Mouse (Mus musculus): Measurements from ENCODE around the gene Slc25a11. TPM values are rescaled to one million over a fixed set of nuclear protein-coding genes. Genes with fewer than 3 reads are reported as not detected.

Gene Slc25a11
- polyA plus RNA-seq, 1 experiment = 136 TPM

DNA sequence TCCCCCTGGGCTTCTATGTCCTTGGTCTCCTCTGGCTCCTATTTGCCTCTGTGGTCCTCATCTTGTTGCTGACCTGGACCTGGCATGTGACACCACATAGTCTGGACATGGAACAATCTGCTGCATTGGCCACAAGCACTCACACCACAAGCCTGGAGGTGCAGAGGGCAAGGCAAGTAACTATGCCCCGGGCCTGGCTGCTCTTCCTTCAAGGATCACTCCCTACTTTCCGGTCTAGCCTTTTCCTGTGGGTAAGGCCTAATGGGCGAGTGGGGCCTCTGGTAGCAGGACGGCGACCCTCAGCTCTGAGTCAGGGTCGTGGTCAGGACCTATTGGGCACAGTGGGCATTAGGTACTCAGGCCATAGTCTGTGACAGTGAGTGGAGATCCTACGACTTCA is 6.0 kb downstream of the Slc25a11 start:
- Histone ChIP-seq H3K27me3 (ENCODE audit: control insufficient read depth, insufficient read depth, insufficient read length) (no peaks in the 10 kb centered on the region), H3ac (ENCODE audit: control insufficient read depth, insufficient read length, low read depth) (no peak overlapping the region), H3K79me2 (ENCODE audit: control insufficient read depth, insufficient read depth) (peaks cover 21% of the 10 kb centered on the region), H3K36me3 (ENCODE audit: control insufficient read depth, insufficient read depth) (peaks cover 23% of the 10 kb centered on the region), H3K4me3 (ENCODE audit: insufficient read depth, poor library complexity, severe bottlenecking) (no peak overlapping the region), H3K79me3 (ENCODE audit: low read depth) (peaks cover 8% of the 10 kb centered on the region)
- TF ChIP-seq MAX (IDR thresholded peaks at IDR 0.05) (no peak), MYOD1 (IDR thresholded peaks at IDR 0.05; ENCODE audit: control insufficient read depth, insufficient read length, low read depth) (no peak)

GRCm38 (mm10) chr11:70639976-70640375 is 7.3 kb downstream of the Slc25a11 start:
- Histone ChIP-seq H3K4me3 (ENCODE audit: insufficient read depth, poor library complexity, severe bottlenecking) (no peak overlapping the region), H3ac (ENCODE audit: control insufficient read depth, insufficient read length, low read depth) (no peak overlapping the region), H3K79me3 (ENCODE audit: low read depth) (no peaks in the 10 kb centered on the region), H3K36me3 (ENCODE audit: control insufficient read depth, insufficient read depth) (peaks cover 18% of the 10 kb centered on the region), H3K27me3 (ENCODE audit: control insufficient read depth, insufficient read depth, insufficient read length) (no peaks in the 10 kb centered on the region), H3K79me2 (ENCODE audit: control insufficient read depth, insufficient read depth) (peaks cover 8% of the 10 kb centered on the region)
- no peak for TF ChIP-seq MYOG (IDR thresholded peaks at IDR 0.05; ENCODE audit: control insufficient read depth, extremely low read depth, insufficient read length)
- TF ChIP-seq USF1 (IDR thresholded peaks at IDR 0.05; ENCODE audit: low read depth) = no peak
- TF ChIP-seq MYOD1 (IDR thresholded peaks at IDR 0.05; ENCODE audit: control insufficient read depth, insufficient read length, low read depth) = no peak
- TF ChIP-seq CTCF (IDR thresholded peaks at IDR 0.05; ENCODE audit: control insufficient read depth, insufficient read depth, insufficient read length) = no peak
- no peak for TF ChIP-seq CEBPB (IDR thresholded peaks at IDR 0.05; ENCODE audit: low read depth)
- TF ChIP-seq MAX (IDR thresholded peaks at IDR 0.05) = no peak

DNA sequence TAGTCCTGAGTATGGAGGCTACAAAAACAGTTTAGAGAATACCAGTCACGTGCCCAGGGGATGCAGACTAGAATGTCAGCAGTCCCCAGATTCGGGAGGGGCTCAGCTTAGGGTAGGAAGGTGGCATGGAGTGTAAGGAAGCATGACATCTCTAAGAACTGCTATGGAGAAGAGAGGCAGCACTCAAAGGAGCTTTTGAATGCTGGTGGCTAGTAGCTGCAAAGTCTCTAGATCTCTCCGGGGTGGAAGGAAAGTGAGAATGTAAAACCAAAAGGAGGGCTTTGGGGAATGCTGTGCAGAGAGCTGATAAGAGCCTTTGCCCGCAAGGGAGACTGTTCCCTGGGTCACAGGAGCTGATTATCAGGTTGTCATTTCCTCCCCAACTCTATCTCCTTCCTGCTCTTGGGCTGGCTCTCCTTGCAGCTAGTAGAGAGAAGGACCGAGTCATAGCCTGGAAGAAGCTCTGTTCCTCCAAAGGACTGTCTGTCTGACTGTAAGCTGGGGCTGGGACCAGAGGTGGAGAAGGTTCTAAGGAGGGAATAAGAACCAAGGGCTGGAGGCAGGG is 8.5 kb downstream of the Slc25a11 start, which contains the start of gene Gp1ba:
Gene Gp1ba (plus strand): TSS at position 409 of the 565 bp plus-strand sequence.
- H3K36me3 ChIP-seq (ENCODE audit: control insufficient read depth, insufficient read depth) = peaks cover 7% of the 10 kb centered on the region
- H3K79me2 ChIP-seq (ENCODE audit: control insufficient read depth, insufficient read depth) = no peaks in the 10 kb centered on the region
- TF ChIP-seq CTCF (IDR thresholded peaks at IDR 0.05; ENCODE audit: control insufficient read depth, insufficient read depth, insufficient read length) (no peak), USF1 (IDR thresholded peaks at IDR 0.05; ENCODE audit: low read depth) (peak; percentile 29)
- H3K27me3 ChIP-seq (ENCODE audit: control insufficient read depth, insufficient read depth, insufficient read length) = no peaks in the 10 kb centered on the region
- no peaks in the 10 kb centered on the region for H3K79me3 ChIP-seq (ENCODE audit: low read depth)
- no peak within 1 kb of the TSS for H3ac ChIP-seq (ENCODE audit: control insufficient read depth, insufficient read length, low read depth)
- H3K4me3 ChIP-seq (ENCODE audit: insufficient read depth, poor library complexity, severe bottlenecking) = no peak within 1 kb of the TSS

- Histone ChIP-seq H3K79me3 (ENCODE audit: low read depth) (no peaks in the 10 kb centered on the region), H3K36me3 (ENCODE audit: control insufficient read depth, insufficient read depth) (peaks cover 2% of the 10 kb centered on the region), H3ac (ENCODE audit: control insufficient read depth, insufficient read length, low read depth) (no peak overlapping the region), H3K4me3 (ENCODE audit: insufficient read depth, poor library complexity, severe bottlenecking) (no peak overlapping the region), H3K27me3 (ENCODE audit: control insufficient read depth, insufficient read depth, insufficient read length) (no peaks in the 10 kb centered on the region), H3K79me2 (ENCODE audit: control insufficient read depth, insufficient read depth) (no peaks in the 10 kb centered on the region)
- TF ChIP-seq FOSL1 (IDR thresholded peaks at IDR 0.05; ENCODE audit: insufficient read depth, low read length, poor library complexity, severe bottlenecking) = no peak
Observed at GRCm38 (mm10) chr11:70638293-70638692, 9.0 kb downstream of the Slc25a11 start.

GRCm38 (mm10) chr11:70637764-70638163 is 9.5 kb downstream of the Slc25a11 start:
- H3K36me3 ChIP-seq (ENCODE audit: control insufficient read depth, insufficient read depth) = no peaks in the 10 kb centered on the region
- TF ChIP-seq CEBPB (IDR thresholded peaks at IDR 0.05; ENCODE audit: low read depth) (no peak), MAX (IDR thresholded peaks at IDR 0.05) (no peak), CTCF (IDR thresholded peaks at IDR 0.05; ENCODE audit: control insufficient read depth, insufficient read depth, insufficient read length) (no peak), FOSL1 (IDR thresholded peaks at IDR 0.05; ENCODE audit: insufficient read depth, low read length, poor library complexity, severe bottlenecking) (no peak), MYOG (IDR thresholded peaks at IDR 0.05; ENCODE audit: control insufficient read depth, extremely low read depth, insufficient read length) (no peak), MYOD1 (IDR thresholded peaks at IDR 0.05; ENCODE audit: control insufficient read depth, insufficient read length, low read depth) (no peak), USF1 (IDR thresholded peaks at IDR 0.05; ENCODE audit: low read depth) (no peak)
- H3ac ChIP-seq (ENCODE audit: control insufficient read depth, insufficient read length, low read depth) = no peak overlapping the region
- H3K4me3 ChIP-seq (ENCODE audit: insufficient read depth, poor library complexity, severe bottlenecking) = no peak overlapping the region
- H3K79me3 ChIP-seq (ENCODE audit: low read depth) = no peaks in the 10 kb centered on the region
- H3K79me2 ChIP-seq (ENCODE audit: control insufficient read depth, insufficient read depth) = no peaks in the 10 kb centered on the region
- no peaks in the 10 kb centered on the region for H3K27me3 ChIP-seq (ENCODE audit: control insufficient read depth, insufficient read depth, insufficient read length)

GRCm38 (mm10) chr11:70635601-70636000 is 11.7 kb downstream of the Slc25a11 start:
- Histone ChIP-seq H3ac (ENCODE audit: control insufficient read depth, insufficient read length, low read depth) (no peak overlapping the region), H3K27me3 (ENCODE audit: control insufficient read depth, insufficient read depth, insufficient read length) (no peaks in the 10 kb centered on the region), H3K4me3 (ENCODE audit: insufficient read depth, poor library complexity, severe bottlenecking) (no peak overlapping the region), H3K79me3 (ENCODE audit: low read depth) (no peaks in the 10 kb centered on the region), H3K79me2 (ENCODE audit: control insufficient read depth, insufficient read depth) (no peaks in the 10 kb centered on the region), H3K36me3 (ENCODE audit: control insufficient read depth, insufficient read depth) (no peaks in the 10 kb centered on the region)
- TF ChIP-seq CEBPB (IDR thresholded peaks at IDR 0.05; ENCODE audit: low read depth) (no peak), USF1 (IDR thresholded peaks at IDR 0.05; ENCODE audit: low read depth) (no peak), MYOG (IDR thresholded peaks at IDR 0.05; ENCODE audit: control insufficient read depth, extremely low read depth, insufficient read length) (no peak), MYOD1 (IDR thresholded peaks at IDR 0.05; ENCODE audit: control insufficient read depth, insufficient read length, low read depth) (no peak), FOSL1 (IDR thresholded peaks at IDR 0.05; ENCODE audit: insufficient read depth, low read length, poor library complexity, severe bottlenecking) (no peak), CTCF (IDR thresholded peaks at IDR 0.05; ENCODE audit: control insufficient read depth, insufficient read depth, insufficient read length) (no peak), MAX (IDR thresholded peaks at IDR 0.05) (no peak)
